Mouse (Mus musculus) cerebellum, adult 18-20 months (tissue): ENCODE results near the gene Pou3f1.

Experiments used
- DNase-seq, 2 experiments: peaks; one replicate each; pipeline ENCODE4 v3.0.0; 2021

Gene Pou3f1

DNA sequence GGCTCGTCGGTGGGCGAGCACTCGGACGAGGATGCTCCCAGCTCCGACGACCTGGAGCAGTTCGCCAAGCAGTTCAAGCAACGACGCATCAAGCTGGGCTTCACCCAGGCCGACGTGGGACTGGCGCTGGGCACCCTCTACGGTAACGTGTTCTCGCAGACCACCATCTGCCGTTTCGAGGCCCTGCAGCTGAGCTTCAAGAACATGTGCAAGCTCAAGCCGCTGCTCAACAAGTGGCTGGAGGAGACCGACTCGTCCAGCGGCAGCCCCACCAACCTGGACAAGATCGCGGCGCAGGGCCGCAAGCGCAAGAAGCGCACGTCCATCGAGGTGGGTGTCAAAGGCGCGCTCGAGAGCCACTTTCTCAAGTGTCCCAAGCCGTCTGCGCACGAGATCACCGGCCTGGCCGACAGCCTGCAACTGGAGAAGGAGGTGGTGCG, 1.8 kb downstream of the Pou3f1 start:
- DNase-seq: peak in 1 of 2 experiments; percentile 14

DNA sequence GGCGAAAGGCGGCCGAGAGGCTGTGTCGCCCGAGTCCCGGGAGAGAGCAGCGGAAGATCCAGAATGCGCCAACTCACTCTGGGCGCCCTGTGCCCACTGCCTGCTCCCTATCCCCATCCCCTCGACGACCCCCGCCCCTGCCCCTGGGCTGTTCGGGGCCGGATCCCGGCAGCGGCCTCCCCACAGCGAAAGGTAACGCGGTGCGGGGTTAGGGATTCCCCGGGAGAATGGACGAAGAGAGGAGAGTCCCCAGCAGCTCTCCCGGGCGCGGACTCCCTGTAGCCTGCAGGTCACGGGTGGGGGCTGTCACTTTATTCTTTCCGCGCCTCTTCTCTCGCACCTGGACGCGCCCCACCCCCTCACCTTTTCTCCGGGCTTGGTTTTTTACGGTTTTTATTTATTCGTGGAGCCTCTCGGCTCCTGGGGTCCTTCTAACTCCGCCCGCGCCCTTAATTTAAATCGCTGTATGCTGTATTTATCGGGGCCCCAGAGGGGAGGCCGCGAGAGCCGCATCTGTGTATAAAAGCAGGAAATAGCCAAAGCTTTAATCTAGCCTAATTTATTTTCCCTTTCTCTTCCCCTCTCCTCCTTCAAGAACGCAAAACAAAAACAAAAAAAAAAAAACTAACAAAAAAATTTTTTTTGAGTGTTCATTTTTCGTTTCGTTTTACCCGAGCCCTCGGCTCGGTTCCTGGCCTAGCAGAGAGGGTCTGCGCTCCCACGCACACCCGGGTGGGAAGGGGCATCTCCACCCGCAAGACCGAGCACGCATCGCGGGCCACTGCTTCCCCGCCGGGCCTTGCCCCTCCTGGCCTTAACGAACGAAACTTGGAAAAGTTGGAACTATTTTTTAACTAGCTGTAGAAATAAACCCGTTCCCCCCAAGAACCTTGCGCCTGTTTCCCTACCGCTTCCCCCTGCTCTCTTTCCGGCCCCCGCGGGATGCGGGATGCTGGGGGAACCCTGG, 2.9 kb downstream of the Pou3f1 start:
- DNase-seq: peak in 1 of 2 experiments; percentile 22

DNA sequence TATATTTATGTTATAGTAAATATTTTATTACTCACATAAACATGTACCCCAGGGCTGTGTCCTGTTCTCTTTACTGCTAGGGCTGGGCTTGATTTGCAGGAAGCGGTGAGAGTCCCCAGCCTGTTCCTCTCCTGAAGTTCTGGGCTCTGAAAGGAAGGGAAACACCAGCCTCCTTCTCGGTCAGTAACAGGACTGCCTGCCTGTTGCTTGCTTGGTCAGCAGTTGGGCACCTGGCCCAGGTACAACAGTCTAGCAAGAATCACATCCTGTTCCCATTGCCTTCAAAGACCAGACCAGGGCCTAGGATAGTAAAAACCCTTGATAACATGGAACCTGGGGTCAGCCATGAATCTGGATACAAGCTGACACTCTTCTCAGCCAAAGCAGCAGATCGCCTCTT, 4.0 kb downstream of the Pou3f1 start:
- no peak for DNase-seq

DNA sequence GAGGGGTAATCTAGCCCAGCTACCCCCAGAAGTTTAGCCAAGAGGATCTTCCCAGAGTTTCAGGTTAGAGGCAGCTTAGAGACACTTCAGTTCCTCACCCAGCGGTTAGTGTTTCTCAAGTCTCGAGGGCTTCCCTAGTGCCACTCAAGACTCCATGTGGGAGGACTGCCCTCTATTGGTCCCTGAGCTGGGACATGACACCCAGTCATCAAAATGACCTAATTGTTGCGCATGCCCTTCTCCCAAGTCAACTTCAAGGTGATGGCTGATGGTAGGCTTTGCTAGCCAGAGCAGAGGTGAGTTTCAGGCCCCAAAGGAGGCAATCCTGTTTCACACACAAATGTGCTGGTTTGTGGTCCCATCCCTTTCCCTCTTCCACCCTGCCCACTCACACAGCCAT, 6.4 kb downstream of the Pou3f1 start:
- DNase-seq: no peak

DNA sequence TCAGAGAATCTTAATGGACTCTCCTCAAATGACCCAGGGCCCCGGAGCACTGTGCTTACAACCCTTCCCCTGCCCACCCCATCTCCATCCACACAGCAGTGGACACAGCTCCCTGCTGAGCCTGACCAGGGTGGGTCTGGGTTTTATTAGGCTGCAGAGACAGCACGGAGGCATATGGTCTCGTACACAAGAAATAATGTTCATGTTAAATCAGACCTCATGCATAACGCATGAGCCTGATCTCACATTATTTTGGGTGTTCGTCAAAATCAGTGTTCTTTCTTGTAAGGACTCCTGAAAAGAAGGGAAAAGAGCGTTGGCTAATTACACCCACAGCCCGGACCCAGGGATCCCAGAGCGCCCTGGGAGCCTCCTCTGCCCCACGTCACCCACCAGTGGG, 7.6 kb downstream of the Pou3f1 start:
- no peak for DNase-seq

DNA sequence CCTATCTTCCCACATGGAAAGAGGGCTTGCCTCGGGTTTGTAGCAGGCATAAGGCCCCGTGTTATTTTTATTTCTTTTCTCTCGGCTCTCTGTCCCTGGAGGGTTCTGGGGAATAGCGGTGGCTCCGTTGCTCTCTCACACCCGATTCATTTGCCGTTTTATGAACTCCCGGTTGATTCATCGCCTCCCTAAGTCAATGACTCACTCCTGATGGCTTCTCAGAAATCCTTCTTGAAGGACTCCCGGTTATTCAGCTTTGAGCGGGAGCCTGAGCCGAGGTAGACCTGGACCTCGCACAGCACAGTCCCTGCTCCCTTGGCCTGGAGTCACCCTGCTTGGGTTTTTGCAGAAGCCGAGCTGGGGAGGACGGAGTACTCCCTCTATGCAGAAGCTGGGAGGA, 8.0 kb downstream of the Pou3f1 start:
- no peak for DNase-seq

DNA sequence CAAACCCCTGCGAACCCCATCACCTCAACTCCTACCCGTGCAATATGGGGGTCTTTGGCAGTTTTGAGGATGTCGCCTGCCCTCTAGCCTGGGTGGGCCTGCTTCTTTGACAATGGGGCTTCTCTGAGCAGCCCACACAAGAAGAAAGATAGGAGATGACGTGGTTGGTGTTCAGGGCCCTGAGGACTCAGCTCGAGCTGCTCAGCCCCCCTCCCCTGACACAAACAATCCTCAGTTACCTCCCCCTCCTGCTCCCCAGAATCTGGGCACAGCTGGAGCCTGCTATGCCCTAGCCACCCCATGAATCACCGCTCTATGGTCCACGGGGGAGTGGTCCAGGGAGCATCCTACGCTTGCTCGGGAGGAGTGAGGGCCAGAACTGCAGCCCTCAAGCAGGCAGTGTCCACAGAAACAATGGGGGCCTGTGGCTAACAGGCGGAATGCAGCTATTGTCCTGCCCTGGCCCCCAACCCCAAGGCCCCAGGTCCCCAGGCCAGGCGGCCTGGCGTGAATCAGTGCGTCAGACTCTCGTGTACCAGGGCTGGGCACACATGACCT, 10.9 kb downstream of the Pou3f1 start:
- no peak for DNase-seq

DNA sequence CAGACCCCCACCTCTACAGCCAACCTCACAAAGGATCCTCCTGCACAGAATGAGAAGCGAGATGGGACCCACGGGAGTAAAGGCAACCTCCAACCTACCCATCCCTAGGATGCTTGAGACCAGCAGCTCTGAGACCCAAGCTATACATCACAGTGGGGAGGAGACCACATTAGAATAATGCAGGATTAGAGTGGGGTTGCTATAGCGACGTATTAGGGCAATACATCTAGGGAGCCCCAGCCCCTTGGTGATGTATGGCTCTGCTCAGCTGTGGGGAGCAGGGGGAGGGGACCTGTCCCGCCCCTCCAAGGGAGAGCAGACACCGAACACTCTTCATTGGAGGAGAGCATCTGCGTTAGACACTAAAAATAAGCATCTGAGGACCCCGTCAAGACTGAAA, 11.5 kb downstream of the Pou3f1 start:
- no peak for DNase-seq

DNA sequence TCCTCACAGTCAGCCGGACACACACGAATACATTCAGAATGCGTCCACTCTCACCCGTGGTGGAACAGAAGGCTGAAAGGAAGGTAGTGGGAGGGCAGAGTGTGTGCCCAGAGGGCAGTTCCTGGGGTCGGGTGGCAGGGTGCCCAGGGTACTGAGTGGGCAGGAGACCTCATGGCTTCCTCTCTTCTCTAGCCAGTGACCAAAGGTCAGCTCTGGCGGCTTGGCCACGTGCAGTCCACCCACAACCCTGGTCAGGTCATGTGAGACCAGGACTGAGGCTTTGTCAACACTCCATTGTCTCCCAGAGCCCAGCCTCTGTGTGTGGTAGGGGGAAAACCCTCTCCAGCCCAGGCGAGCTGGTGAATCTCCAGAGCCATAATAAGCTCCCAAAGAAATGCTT, 13.6 kb downstream of the Pou3f1 start:
- no peak for DNase-seq

DNA sequence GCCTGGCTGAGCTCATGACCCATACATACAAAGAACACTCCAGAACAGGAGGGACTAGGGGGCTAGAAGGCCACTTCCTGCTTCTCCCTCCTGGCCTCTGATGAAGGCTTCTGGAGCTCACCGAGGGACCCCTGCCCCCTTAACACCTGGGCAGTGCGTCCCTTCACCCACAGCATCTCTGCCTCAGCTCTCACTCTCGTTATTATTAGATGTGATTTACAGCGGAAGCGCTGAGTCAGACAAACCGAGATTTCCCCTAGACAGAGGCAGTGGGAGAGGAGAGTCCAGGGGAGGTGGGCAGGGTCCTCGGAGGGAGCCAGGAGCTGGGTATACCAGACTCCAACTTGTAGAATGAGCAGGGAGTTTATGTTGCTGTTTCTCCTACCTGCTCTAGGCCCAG, 15.0 kb downstream of the Pou3f1 start:
- DNase-seq: no peak

DNA sequence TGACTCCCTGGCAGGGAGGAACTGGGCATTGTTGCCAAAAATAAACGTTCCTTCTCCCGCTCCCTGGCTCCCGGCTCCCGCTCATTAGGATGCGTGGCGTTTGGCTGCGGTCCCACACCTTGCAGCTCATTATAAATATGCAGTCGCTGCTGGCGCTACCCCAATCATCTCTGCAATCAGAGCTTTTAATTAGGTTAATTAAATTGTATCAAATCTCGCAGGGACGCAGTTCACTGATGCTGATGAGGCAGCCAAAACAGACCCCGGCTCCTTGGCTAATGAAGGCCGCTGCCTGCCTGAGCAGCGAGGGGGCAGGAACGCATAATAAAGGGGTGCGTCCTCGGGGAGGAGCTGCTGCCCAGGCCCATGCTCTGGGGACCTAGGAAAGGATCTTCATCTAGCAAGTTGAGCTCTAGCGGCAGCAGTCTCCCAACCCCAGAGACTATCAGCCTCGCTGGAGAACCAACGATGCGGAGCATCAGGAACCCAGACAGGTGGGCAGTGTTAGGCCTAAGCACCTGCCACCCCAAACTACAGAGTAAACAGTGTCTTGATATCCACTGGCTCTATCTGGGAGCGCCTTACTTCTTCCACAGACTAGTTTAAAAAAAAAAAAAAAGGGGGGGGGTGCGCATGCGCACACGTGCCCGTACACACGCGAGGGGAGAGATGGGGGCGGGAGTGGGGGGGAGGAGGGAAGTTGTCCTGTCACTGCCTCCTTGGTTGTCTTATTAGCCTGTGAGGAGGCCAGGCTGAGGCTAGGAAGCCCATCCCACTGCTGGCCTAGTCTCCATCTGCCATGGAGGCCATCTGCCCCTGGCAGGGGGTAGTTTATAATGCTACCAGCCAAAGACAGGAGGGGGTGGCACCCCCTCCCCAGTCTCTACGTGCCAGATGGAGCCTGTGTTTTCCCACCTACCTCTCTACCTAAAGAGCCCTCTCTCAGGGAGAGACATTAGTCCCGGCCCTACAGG, 16.0 kb downstream of the Pou3f1 start:
- peak; percentile 66 to 68 for DNase-seq

DNA sequence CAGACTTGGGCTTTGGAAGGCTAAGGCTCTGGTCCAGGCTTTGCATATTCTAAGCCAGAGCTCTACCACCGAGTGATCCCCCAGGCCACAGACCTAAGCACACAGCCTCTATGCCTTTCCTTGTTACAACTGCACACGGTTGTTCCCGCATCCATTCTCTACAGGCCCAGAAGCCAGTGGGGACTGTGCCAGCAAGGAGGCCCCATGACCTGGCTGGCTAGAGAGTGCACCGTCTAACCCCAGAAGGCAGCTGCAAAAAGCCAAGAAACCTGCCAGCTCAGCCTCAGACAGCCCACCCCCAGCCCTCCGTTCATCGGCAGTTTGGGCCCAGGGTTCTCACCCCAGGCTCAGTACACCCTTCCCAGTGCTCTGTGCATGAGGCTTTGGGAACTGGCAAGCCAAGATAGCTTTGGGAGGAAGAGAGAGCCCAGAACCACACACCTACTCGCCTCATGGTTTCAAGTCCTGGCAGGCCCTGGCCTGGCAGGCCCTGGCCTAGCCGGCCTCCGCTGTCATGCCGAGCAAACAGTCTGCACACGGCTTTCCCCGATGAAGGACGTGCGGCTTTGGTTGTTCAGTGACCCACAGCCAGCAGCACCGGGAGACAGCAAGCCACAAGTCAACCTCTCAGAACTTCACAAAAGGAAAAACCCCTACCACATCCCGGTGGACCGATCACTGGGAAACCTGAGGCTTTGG, 17.9 kb downstream of the Pou3f1 start:
- peak in 1 of 2 experiments; percentile 15 for DNase-seq

DNA sequence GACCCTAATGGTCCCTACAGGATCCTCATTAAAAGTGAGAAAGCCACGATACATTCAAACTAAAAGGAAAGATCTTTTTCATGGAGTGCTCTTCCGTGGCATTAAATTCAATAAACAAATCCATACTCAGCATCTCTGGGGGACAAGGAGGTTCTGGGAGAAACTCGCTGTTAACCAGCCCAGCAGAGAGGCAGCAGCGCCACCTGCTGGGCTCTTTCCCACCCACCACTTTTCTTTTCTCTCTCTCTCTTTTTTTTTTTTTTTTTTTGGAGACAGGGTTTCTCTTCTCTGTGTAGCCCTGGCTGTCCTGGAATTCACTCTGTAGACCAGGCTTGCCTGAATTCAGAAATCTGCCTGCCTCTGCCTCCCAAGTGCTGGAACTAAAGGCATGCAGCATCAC, 18.4 kb downstream of the Pou3f1 start:
- DNase-seq: peak; percentile 63 to 82

DNA sequence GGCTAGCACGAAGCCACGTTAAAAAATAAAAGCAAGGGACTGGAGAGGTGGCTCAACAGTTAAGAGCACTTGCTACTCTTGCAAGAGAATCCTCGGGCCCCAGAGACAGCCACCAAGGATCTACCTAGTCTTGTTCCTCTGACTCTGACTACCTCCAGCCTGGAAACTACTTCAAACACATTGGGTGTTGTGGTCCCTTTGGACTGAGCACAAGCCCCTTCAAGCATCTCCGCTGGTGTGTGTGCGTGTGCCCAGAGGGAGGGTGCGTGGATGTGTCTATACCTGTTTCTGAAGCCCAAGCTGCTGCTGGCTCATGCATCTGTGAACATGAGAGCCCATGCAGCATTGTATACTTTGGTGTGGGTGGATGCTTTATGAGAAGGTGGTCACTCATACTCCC, 19.4 kb downstream of the Pou3f1 start:
- DNase-seq: no peak

DNA sequence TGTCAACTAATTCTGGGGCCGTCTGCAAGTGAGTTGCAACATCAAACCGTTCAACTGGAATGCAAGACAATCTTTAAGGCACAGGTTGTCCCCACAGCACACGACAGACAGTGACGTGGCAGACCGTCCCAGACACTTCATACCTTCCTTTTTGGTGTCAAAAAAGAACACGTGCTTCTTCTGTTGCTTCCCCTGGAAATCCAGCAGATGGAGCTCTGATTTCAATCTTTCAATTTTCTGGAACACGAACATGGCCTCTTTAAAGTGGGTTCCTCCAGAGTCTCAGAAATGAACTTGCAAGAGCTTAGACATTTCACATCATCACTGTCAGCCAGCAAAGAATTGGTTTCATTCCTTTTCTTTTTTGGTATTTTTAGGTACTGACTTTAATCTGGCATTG, 25.7 kb downstream of the Pou3f1 start:
- DNase-seq: no peak

DNA sequence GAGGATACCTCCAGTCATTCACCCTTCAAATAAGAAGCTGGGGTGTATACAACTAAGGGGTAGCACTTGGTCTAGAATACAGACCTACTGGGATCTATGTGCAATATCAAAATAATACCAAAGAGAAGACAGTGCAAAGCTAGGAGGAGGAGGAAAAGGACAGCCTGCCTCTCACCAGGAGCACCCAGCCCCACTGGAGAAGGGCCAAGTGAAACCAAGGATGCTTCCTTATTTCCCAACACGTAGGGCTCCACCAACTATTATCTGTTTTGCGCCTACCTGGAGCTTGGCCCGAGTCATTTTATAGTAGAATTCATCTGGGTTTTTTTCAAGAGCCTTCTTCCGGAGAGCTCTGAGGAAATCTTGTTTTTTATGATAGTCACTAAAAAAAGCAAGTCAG, 26.9 kb downstream of the Pou3f1 start:
- DNase-seq: peak; percentile 31 to 52

DNA sequence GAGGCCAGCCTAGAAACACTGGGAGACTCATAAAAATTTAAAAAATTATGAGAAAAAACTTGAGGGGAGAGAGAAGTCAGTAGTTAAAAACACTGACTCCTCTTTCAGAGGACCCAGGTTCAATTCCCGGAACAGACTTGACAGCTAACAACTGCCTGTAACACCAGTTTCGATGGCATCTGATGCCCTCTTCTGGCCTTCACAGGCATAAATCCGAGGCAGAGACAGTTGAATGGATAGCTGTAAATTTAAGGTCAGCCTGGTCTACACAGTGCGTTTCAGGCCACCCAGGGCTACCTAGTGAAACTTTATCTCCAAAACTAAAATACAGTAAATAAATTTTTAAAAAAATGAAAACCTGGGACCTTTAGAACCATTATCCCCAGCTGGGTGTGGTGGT, 28.4 kb downstream of the Pou3f1 start:
- no peak for DNase-seq

DNA sequence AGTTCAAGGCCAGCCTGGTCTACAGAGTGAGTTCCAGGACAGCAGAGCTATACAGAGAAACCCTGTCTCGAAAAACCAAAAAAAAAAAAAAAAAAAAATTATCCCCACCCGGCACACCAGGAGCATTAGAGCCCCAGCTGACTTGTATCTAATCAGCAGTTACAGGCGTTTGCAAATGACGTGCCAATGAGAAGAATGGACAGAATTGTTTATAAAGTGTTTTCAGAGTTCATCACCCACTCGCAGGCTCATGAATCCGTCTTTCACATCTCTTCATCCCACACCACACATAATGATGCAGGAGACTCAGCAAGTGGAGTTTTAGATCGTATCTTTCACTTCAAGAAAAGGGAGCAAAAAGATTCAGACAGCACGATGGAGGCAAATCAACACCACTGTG, 28.8 kb downstream of the Pou3f1 start:
- no peak for DNase-seq

DNA sequence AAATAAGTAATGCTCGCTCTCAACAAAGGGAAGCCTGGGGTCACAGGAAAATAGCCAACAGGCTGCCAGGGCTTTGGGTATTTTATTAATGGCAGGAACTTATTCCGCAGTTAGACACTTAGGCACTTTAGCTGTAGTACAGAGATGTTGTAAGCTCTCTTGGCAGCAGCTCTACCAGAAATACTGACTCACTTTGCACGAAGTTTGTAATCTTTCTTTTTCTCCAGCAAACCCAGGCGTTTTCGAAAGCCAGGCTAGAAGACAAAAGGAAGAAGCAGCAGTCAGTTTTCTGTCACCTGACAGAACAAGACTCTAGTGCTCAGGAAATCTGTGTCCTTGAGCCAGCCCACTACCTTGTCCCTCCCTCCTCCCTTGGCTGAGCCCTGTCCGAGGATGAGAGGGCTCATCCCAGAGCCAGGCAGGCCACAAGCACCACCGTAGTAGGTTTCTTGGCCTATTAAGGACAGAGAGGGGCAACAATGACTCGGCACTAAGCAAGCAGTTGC, 29.3 kb downstream of the Pou3f1 start:
- DNase-seq: no peak

DNA sequence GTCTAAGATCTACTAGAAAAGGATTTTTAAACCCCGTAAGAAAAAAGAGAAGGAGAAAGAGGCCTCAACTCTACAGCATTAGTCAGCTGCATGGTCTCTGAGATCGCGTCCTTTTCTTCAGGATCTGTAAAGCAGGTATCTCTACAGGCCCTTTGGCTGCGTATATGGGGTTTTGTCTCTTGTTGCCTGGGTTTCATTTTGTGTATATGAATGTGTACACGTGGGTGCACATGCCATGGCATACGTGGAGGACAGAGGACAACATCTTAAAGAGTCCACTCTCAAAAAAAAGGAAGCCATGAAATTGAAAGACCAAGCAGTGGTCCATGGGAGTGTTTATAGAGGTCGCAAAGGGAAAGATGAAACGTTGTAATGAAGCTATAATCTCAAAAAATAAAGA, 34.8 kb downstream of the Pou3f1 start:
- no peak for DNase-seq

DNA sequence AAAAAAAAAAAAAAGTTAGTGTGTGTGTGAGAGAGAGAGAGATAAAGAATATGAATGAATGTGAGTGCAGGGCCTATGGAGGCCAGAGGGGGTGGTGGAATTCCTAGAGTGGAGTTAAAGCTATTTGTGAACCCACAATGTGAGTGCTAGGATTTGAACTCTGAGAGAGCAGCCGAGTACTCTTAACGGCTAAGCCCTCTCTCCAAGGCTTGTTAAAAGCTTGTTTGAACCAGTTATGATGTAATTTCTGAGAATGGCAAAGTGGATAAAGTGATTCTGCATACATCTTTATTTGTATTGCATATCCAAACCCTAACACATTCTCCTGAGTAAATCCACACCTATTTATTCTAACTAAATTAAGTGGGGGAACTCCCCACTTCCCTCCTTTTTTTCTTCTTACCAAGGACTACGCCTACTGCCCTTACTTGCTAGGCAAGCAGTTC, 35.8 kb downstream of the Pou3f1 start:
- no peak for DNase-seq
